Mouse (Mus musculus) testis, adult 2 months (tissue): ENCODE results near the gene Rfc1. TPM values are rescaled to one million over a fixed set of nuclear protein-coding genes. Genes with fewer than 3 reads are reported as not detected.
"Not testable (repeated sequence)": the region's sequence is repeated elsewhere in the genome, so short reads cannot be mapped to it uniquely, and the experiment has no call there.

Experiments
- H3K27ac ChIP-seq: fragments of 200-500 bp; 2 replicates; pipeline ENCODE4 v1.5.1; 2012; ENCODE audit warnings: low read depth, low read length; ENCODE audit not compliant: control insufficient read depth, insufficient read depth
- H3K27me3 ChIP-seq: fragments of 200-500 bp; 2 replicates; pipeline ENCODE4 v1.6.1; 2012; ENCODE audit warnings: mild to moderate bottlenecking, low read length, moderate library complexity; ENCODE audit not compliant: control insufficient read depth, insufficient read depth
- H3K36me3 ChIP-seq: fragments of 200-500 bp; 2 replicates; pipeline ENCODE4 v1.6.1; 2012; ENCODE audit warnings: mild to moderate bottlenecking, low read length; ENCODE audit not compliant: control insufficient read depth, insufficient read depth
- H3K4me1 ChIP-seq: fragments of 200-500 bp; 2 replicates; pipeline ENCODE4 v1.6.1; 2012; ENCODE audit warnings: low read length; ENCODE audit not compliant: control insufficient read depth, insufficient read depth
- H3K4me3 ChIP-seq: fragments of 200-500 bp; 2 replicates; pipeline ENCODE4 v1.5.1; 2012; ENCODE audit warnings: low read depth, mild to moderate bottlenecking, low read length, moderate library complexity, mixed read lengths; ENCODE audit not compliant: control insufficient read depth
- CTCF ChIP-seq: fragments of 200-500 bp; IDR thresholded peaks from 2 replicates; pipeline ENCODE4 v1.5.1; 2012; ENCODE audit warnings: low read depth, mild to moderate bottlenecking, inconsistent platforms, low read length, moderate library complexity; ENCODE audit not compliant: control insufficient read depth, insufficient read depth, insufficient replicate concordance
- POLR2A ChIP-seq: fragments of 200-500 bp; IDR thresholded peaks from 2 replicates; pipeline ENCODE4 v1.6.1; 2012; ENCODE audit warnings: low read depth, mild to moderate bottlenecking, inconsistent platforms, low read length, moderate library complexity; ENCODE audit not compliant: control insufficient read depth
- polyA plus RNA-seq: library from polyadenylated mRNA; depleted of rRNA; stranded (reverse); fragments of >200 nt; gene quantifications from 2 replicates; pipeline ENCODE4 v1.2.3, GENCODE M21; 2012

The Rfc1 gene
- polyA plus RNA-seq, 1 experiment: 38.6 TPM

GRCm38 (mm10) chr5:65300121-65300520, 35.3 kb downstream of the Rfc1 start:
- H3K4me3 ChIP-seq: no peak overlapping the region
- H3K4me1 ChIP-seq: no peaks in the 10 kb centered on the region
- TF ChIP-seq POLR2A: no peak
- no peak for TF ChIP-seq CTCF
- no peaks in the 10 kb centered on the region; the same call in 1 of the 2 replicates for H3K36me3 ChIP-seq
- no peaks in the 10 kb centered on the region for H3K27me3 ChIP-seq
- H3K27ac ChIP-seq: no peak overlapping the region

- not testable (repeated sequence) for H3K36me3 ChIP-seq
These were observed 35.8 kb downstream of the Rfc1 start for GRCm38 (mm10) chr5:65299623-65300022.

GRCm38 (mm10) chr5:65298167-65298950, 37.1 kb downstream of the Rfc1 start:
- no peak overlapping the region for H3K4me3 ChIP-seq
- H3K4me1 ChIP-seq: no peaks in the 10 kb centered on the region
- no peaks in the 10 kb centered on the region; the same call in none of the 2 replicates for H3K36me3 ChIP-seq
- no peak overlapping the region for H3K27ac ChIP-seq
- no peak for TF ChIP-seq POLR2A
- H3K27me3 ChIP-seq: no peaks in the 10 kb centered on the region

More at GRCm38 (mm10) chr5:65299623-65300022, 35.8 kb downstream of the Rfc1 start:
- not testable (repeated sequence) for H3K27me3 ChIP-seq, H3K27ac ChIP-seq, H3K4me1 ChIP-seq, H3K4me3 ChIP-seq

GRCm38 (mm10) chr5:65294270-65294669, 41.2 kb downstream of the Rfc1 start:
- TF ChIP-seq CTCF: no peak
- TF ChIP-seq POLR2A: no peak

GRCm38 (mm10) chr5:65293627-65294026, 41.8 kb downstream of the Rfc1 start:
- Histone ChIP-seq H3K36me3 (peaks cover 2% of the 10 kb centered on the region), H3K4me1 (no peaks in the 10 kb centered on the region), H3K4me3 (no peak overlapping the region), H3K27me3 (no peaks in the 10 kb centered on the region), H3K27ac (no peak overlapping the region)
- no peak for TF ChIP-seq CTCF

More at GRCm38 (mm10) chr5:65294270-65294669, 41.2 kb downstream of the Rfc1 start:
- peaks cover 2% of the 10 kb centered on the region for H3K36me3 ChIP-seq
- H3K27me3 ChIP-seq: no peaks in the 10 kb centered on the region
- H3K27ac ChIP-seq: no peak overlapping the region
- H3K4me3 ChIP-seq: no peak overlapping the region
- no peaks in the 10 kb centered on the region for H3K4me1 ChIP-seq

- not testable (repeated sequence) for H3K4me1 ChIP-seq, H3K27ac ChIP-seq, H3K4me3 ChIP-seq, H3K36me3 ChIP-seq, H3K27me3 ChIP-seq
These were observed 46.5 kb downstream of the Rfc1 start for GRCm38 (mm10) chr5:65289009-65289408.

GRCm38 (mm10) chr5:65287751-65288701, 47.4 kb downstream of the Rfc1 start:
- H3K4me1 ChIP-seq: no peaks in the 10 kb centered on the region
- TF ChIP-seq POLR2A (no peak), CTCF (no peak)
- no peaks in the 10 kb centered on the region for H3K27me3 ChIP-seq
- peaks cover 2% of the 10 kb centered on the region for H3K36me3 ChIP-seq
- no peak overlapping the region for H3K4me3 ChIP-seq
- H3K27ac ChIP-seq: no peak overlapping the region
